Mouse (Mus musculus): Measurements from ENCODE around the gene Hist1h3b. TPM values are rescaled to one million over a fixed set of nuclear protein-coding genes. Genes with fewer than 3 reads are reported as not detected.

The Hist1h3b gene
- polyA plus RNA-seq, 1 experiment from 2014 or later: 12.5 TPM

- ATAC-seq (ENCODE audit: low FRiP score, low TSS enrichment): no peak
- H3K27ac ChIP-seq (ENCODE audit: low read depth, low read length): no peak overlapping the region
- H3K27me3 ChIP-seq (ENCODE audit: control insufficient read depth, insufficient read depth, low read length): no peaks in the 10 kb centered on the region
- H3K9ac ChIP-seq (ENCODE audit: low read depth, low read length): no peak overlapping the region
- peaks cover 5% of the 10 kb centered on the region; the same call in 1 of the 2 replicates for H3K4me1 ChIP-seq (ENCODE audit: control insufficient read depth, insufficient read depth, low read length)
- WGBS: 23% methylated on average over 8 of the region's 8 CpGs
- no peaks in the 10 kb centered on the region for H3K36me3 ChIP-seq (ENCODE audit: control insufficient read depth, insufficient read depth, low read length)
- H3K9me3 ChIP-seq (ENCODE audit: control insufficient read depth, low read length): no peaks in the 10 kb centered on the region
- H3K4me3 ChIP-seq (ENCODE audit: low read length): no peak overlapping the region
- H3K4me2 ChIP-seq (replicated peaks; ENCODE audit: low read depth, low read length): no peak overlapping the region
Measured at GRCm38 (mm10) chr13:23732156-23732804, 19.8 kb upstream of the Hist1h3b start.

DNA sequence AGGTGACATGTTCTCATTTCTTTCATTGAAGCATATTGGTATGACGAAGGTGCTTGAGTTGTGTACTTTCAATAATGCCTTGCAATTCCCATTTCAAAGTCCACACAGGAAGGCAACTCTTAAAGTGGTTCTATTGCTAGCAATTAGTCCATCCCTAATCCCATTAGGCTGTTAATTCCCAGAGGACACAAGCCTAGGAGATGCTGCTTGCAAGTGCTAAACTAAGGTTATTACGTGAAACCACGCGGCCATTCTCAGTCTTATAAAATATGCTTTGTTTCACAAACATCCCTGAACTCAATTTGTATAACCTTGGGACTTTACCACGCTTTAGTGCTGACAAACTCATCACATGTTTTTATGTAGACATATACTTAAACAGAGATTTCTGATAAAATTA lies 15.0 kb upstream of the Hist1h3b start:
- H3K27ac ChIP-seq (ENCODE audit: low read depth, low read length): no peak overlapping the region
- H3K36me3 ChIP-seq (ENCODE audit: control insufficient read depth, insufficient read depth, low read length): no peaks in the 10 kb centered on the region
- H3K9ac ChIP-seq (ENCODE audit: low read depth, low read length): no peak overlapping the region
- no peak overlapping the region for H3K4me2 ChIP-seq (replicated peaks; ENCODE audit: low read depth, low read length)
- WGBS: 79% methylated on average over 5 of the region's 5 CpGs
- H3K9me3 ChIP-seq (ENCODE audit: control insufficient read depth, low read length): no peaks in the 10 kb centered on the region
- H3K4me3 ChIP-seq (ENCODE audit: low read length): no peak overlapping the region
- H3K4me1 ChIP-seq (ENCODE audit: control insufficient read depth, insufficient read depth, low read length): peaks cover 7% of the 10 kb centered on the region; the same call in 1 of the 2 replicates
- H3K27me3 ChIP-seq (ENCODE audit: control insufficient read depth, insufficient read depth, low read length): no peaks in the 10 kb centered on the region
- ATAC-seq (ENCODE audit: low FRiP score, low TSS enrichment): no peak

DNA sequence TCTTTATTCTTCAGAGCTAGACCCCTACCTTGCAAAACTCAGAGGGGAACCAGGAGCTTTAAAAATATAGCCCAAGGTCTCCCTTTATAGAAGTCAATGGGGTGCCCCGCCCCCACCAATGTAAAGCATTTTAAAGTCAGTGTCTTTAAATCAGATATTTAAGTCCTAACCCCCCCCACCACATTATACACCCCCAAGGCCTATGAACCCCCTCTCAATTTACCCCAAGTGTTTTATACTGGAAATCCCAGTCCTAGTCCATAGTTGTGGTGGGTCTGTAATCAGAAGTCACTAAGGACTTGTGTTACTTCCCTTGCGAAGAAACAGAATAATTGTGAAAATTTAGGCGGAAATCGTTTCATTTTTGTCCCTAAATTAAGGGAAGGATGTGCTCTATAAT lies 14.0 kb upstream of the Hist1h3b start:
- Histone ChIP-seq H3K9me3 (ENCODE audit: control insufficient read depth, low read length) (no peaks in the 10 kb centered on the region), H3K4me3 (ENCODE audit: low read length) (peak overlapping the region; percentile 51; the same call in 1 of the 2 replicates), H3K27me3 (ENCODE audit: control insufficient read depth, insufficient read depth, low read length) (no peaks in the 10 kb centered on the region), H3K4me1 (ENCODE audit: control insufficient read depth, insufficient read depth, low read length) (peaks cover 7% of the 10 kb centered on the region; the same call in 1 of the 2 replicates), H3K36me3 (ENCODE audit: control insufficient read depth, insufficient read depth, low read length) (no peaks in the 10 kb centered on the region), H3K9ac (ENCODE audit: low read depth, low read length) (peak overlapping the region; percentile 74), H3K27ac (ENCODE audit: low read depth, low read length) (peak overlapping the region; percentile 99), H3K4me2 (replicated peaks; ENCODE audit: low read depth, low read length) (peak overlapping the region; percentile 72)
- ATAC-seq (ENCODE audit: low FRiP score, low TSS enrichment): no peak
- WGBS: 27% methylated on average over 4 of the region's 4 CpGs

DNA sequence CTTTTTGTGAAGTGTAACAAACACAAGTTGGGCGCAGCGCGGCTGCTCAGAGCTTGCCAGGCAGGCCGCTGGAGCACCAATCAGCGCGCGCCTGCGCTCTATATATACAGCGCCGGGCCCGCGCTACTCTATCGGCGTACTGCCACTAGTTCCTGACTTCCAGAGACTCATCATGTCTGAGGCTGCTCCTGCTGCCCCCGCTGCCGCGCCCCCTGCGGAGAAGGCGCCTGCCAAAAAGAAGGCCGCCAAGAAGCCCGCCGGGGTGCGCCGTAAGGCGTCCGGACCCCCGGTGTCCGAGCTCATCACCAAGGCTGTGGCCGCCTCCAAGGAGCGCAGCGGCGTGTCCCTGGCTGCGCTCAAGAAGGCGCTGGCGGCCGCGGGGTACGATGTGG lies 13.4 kb upstream of the Hist1h3b start, which contains the start of gene Hist1h1c:
Hist1h1c (plus strand) TSS at position 132 of the 392 bp plus-strand sequence.
- H3K9me3 ChIP-seq (ENCODE audit: control insufficient read depth, low read length): no peaks in the 10 kb centered on the region
- no peaks in the 10 kb centered on the region for H3K36me3 ChIP-seq (ENCODE audit: control insufficient read depth, insufficient read depth, low read length)
- peak within 1 kb of the TSS; percentile 74 for H3K9ac ChIP-seq (ENCODE audit: low read depth, low read length)
- H3K27me3 ChIP-seq (ENCODE audit: control insufficient read depth, insufficient read depth, low read length): no peaks in the 10 kb centered on the region
- WGBS: under 1% methylated on average over 30 of the region's 38 CpGs
- H3K4me1 ChIP-seq (ENCODE audit: control insufficient read depth, insufficient read depth, low read length): peaks cover 7% of the 10 kb centered on the region; the same call in 1 of the 2 replicates
- peak within 1 kb of the TSS; percentile 51 for H3K4me3 ChIP-seq (ENCODE audit: low read length)
- H3K27ac ChIP-seq (ENCODE audit: low read depth, low read length): peak within 1 kb of the TSS; percentile 99
- peak within 1 kb of the TSS; percentile 72 for H3K4me2 ChIP-seq (replicated peaks; ENCODE audit: low read depth, low read length)
- ATAC-seq (ENCODE audit: low FRiP score, low TSS enrichment): peak; percentile 95

GRCm38 (mm10) chr13:23739069-23739921 lies 12.8 kb upstream of the Hist1h3b start:
- Histone ChIP-seq H3K36me3 (ENCODE audit: control insufficient read depth, insufficient read depth, low read length) (no peaks in the 10 kb centered on the region), H3K27ac (ENCODE audit: low read depth, low read length) (peak overlapping the region; percentile 99), H3K9me3 (ENCODE audit: control insufficient read depth, low read length) (no peaks in the 10 kb centered on the region), H3K9ac (ENCODE audit: low read depth, low read length) (peak overlapping the region; percentile 74), H3K4me2 (replicated peaks; ENCODE audit: low read depth, low read length) (peak overlapping the region; percentile 72), H3K27me3 (ENCODE audit: control insufficient read depth, insufficient read depth, low read length) (no peaks in the 10 kb centered on the region), H3K4me1 (ENCODE audit: control insufficient read depth, insufficient read depth, low read length) (peaks cover 10% of the 10 kb centered on the region; the same call in 1 of the 2 replicates), H3K4me3 (ENCODE audit: low read length) (peak overlapping the region; percentile 51)
- peak; percentile 94 for ATAC-seq (ENCODE audit: low FRiP score, low TSS enrichment)
- WGBS: under 1% methylated on average over 39 of the region's 39 CpGs

DNA sequence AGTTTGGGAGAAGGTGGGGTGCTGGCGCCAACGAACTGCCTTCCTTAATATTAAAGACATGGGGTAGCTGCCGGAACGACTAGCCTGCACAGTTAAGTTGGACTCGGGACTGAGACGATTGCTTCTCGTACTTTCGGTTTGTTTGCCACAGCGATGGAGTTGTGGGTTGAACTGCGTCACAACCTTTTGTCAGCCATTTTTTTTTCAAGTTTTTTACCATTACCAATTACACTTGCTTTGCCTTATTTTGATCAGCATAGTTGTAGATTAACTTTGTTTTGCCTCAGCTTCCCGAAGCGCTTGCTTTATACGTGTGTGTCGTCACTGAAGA lies 12.2 kb upstream of the Hist1h3b start:
- ATAC-seq (ENCODE audit: low FRiP score, low TSS enrichment): no peak
- WGBS: under 1% methylated on average over 14 of the region's 14 CpGs

GRCm38 (mm10) chr13:23740256-23740840 lies 11.7 kb upstream of the Hist1h3b start:
- ATAC-seq (ENCODE audit: low FRiP score, low TSS enrichment): no peak
- Histone ChIP-seq H3K9ac (ENCODE audit: low read depth, low read length) (peak overlapping the region; percentile 74), H3K27me3 (ENCODE audit: control insufficient read depth, insufficient read depth, low read length) (no peaks in the 10 kb centered on the region), H3K9me3 (ENCODE audit: control insufficient read depth, low read length) (no peaks in the 10 kb centered on the region), H3K4me1 (ENCODE audit: control insufficient read depth, insufficient read depth, low read length) (peaks cover 13% of the 10 kb centered on the region; the same call in 1 of the 2 replicates), H3K4me3 (ENCODE audit: low read length) (peak overlapping the region; percentile 51), H3K27ac (ENCODE audit: low read depth, low read length) (peak overlapping the region; percentile 99), H3K36me3 (ENCODE audit: control insufficient read depth, insufficient read depth, low read length) (no peaks in the 10 kb centered on the region), H3K4me2 (replicated peaks; ENCODE audit: low read depth, low read length) (peak overlapping the region; percentile 72)
- 22% methylated on average over 13 of the region's 13 CpGs for WGBS

More for the DNA sequence above, 12.2 kb upstream of the Hist1h3b start:
- H3K9ac ChIP-seq (ENCODE audit: low read depth, low read length): peak overlapping the region; percentile 74
- H3K9me3 ChIP-seq (ENCODE audit: control insufficient read depth, low read length): no peaks in the 10 kb centered on the region
- peak overlapping the region; percentile 72 for H3K4me2 ChIP-seq (replicated peaks; ENCODE audit: low read depth, low read length)
- peak overlapping the region; percentile 51 for H3K4me3 ChIP-seq (ENCODE audit: low read length)
- peaks cover 13% of the 10 kb centered on the region; the same call in 1 of the 2 replicates for H3K4me1 ChIP-seq (ENCODE audit: control insufficient read depth, insufficient read depth, low read length)
- peak overlapping the region; percentile 99 for H3K27ac ChIP-seq (ENCODE audit: low read depth, low read length)
- no peaks in the 10 kb centered on the region for H3K27me3 ChIP-seq (ENCODE audit: control insufficient read depth, insufficient read depth, low read length)
- no peaks in the 10 kb centered on the region for H3K36me3 ChIP-seq (ENCODE audit: control insufficient read depth, insufficient read depth, low read length)

GRCm38 (mm10) chr13:23740910-23741309 lies 11.2 kb upstream of the Hist1h3b start:
- H3K4me1 ChIP-seq (ENCODE audit: control insufficient read depth, insufficient read depth, low read length): peaks cover 13% of the 10 kb centered on the region; the same call in 1 of the 2 replicates
- H3K4me3 ChIP-seq (ENCODE audit: low read length): peak overlapping the region; percentile 51; the same call in 1 of the 2 replicates
- peak overlapping the region; percentile 72 for H3K4me2 ChIP-seq (replicated peaks; ENCODE audit: low read depth, low read length)
- peak overlapping the region; percentile 99; the same call in 1 of the 2 replicates for H3K27ac ChIP-seq (ENCODE audit: low read depth, low read length)
- H3K27me3 ChIP-seq (ENCODE audit: control insufficient read depth, insufficient read depth, low read length): no peaks in the 10 kb centered on the region
- H3K9ac ChIP-seq (ENCODE audit: low read depth, low read length): peak overlapping the region; percentile 74; the same call in 1 of the 2 replicates
- ATAC-seq (ENCODE audit: low FRiP score, low TSS enrichment): no peak
- WGBS: 47% methylated on average over 5 of the region's 5 CpGs
- H3K9me3 ChIP-seq (ENCODE audit: control insufficient read depth, low read length): no peaks in the 10 kb centered on the region
- H3K36me3 ChIP-seq (ENCODE audit: control insufficient read depth, insufficient read depth, low read length): no peaks in the 10 kb centered on the region
